Mouse (Mus musculus): Measurements from ENCODE around the gene Kalrn. TPM values are rescaled to one million over a fixed set of nuclear protein-coding genes. Genes with fewer than 3 reads are reported as not detected.

Kalrn gene
- polyA plus RNA-seq, 1 experiment from 2014 or later: 14.0 TPM

GRCm38 (mm10) chr16:34549470-34549999 lies 23.8 kb downstream of the Kalrn start:
- Histone ChIP-seq H3K9ac (no peak overlapping the region), H3K9me3 (no peaks in the 10 kb centered on the region), H3K27me3 (no peaks in the 10 kb centered on the region), H3K4me1 (peaks cover 46% of the 10 kb centered on the region), H3K4me2 (replicated peaks) (no peak overlapping the region), H3K36me3 (no peaks in the 10 kb centered on the region), H3K27ac (no peak overlapping the region), H3K4me3 (no peak overlapping the region)
- ATAC-seq (ENCODE audit: low FRiP score, low read depth): no peak
- 71% methylated on average over 5 of the region's 5 CpGs for WGBS

- ATAC-seq (ENCODE audit: low FRiP score, low read depth): no peak
- 60% methylated on average over 6 of the region's 6 CpGs for WGBS
- H3K4me3 ChIP-seq: no peak overlapping the region
- H3K4me2 ChIP-seq (replicated peaks): no peak overlapping the region
- H3K36me3 ChIP-seq: no peaks in the 10 kb centered on the region
- H3K4me1 ChIP-seq: peaks cover 32% of the 10 kb centered on the region
- H3K9me3 ChIP-seq: no peaks in the 10 kb centered on the region
- no peak overlapping the region for H3K27ac ChIP-seq
- H3K9ac ChIP-seq: no peak overlapping the region
- no peaks in the 10 kb centered on the region for H3K27me3 ChIP-seq
Measured at GRCm38 (mm10) chr16:34546805-34547509, 26.4 kb downstream of the Kalrn start.

- Histone ChIP-seq H3K4me1 (peaks cover 17% of the 10 kb centered on the region), H3K36me3 (no peaks in the 10 kb centered on the region), H3K9ac (no peak overlapping the region), H3K9me3 (no peaks in the 10 kb centered on the region), H3K27ac (no peak overlapping the region), H3K4me3 (no peak overlapping the region), H3K4me2 (replicated peaks) (no peak overlapping the region), H3K27me3 (no peaks in the 10 kb centered on the region)
- WGBS: 78% methylated on average over 4 of the region's 4 CpGs
- ATAC-seq (ENCODE audit: low FRiP score, low read depth): no peak
Measured at GRCm38 (mm10) chr16:34543754-34544153, 29.6 kb downstream of the Kalrn start.

GRCm38 (mm10) chr16:34542341-34542740 lies 31.0 kb downstream of the Kalrn start:
- no peaks in the 10 kb centered on the region for H3K27me3 ChIP-seq
- no peak overlapping the region for H3K27ac ChIP-seq
- 98% methylated on average over 2 of the region's 2 CpGs for WGBS
- peaks cover 13% of the 10 kb centered on the region for H3K4me1 ChIP-seq
- no peak overlapping the region for H3K9ac ChIP-seq
- no peak overlapping the region for H3K4me2 ChIP-seq (replicated peaks)
- H3K9me3 ChIP-seq: no peaks in the 10 kb centered on the region
- H3K4me3 ChIP-seq: no peak overlapping the region
- no peak for ATAC-seq (ENCODE audit: low FRiP score, low read depth)
- no peaks in the 10 kb centered on the region for H3K36me3 ChIP-seq

- H3K27ac ChIP-seq: no peak overlapping the region
- no peak overlapping the region for H3K4me2 ChIP-seq (replicated peaks)
- WGBS: 61% methylated on average over 5 of the region's 5 CpGs
- H3K4me1 ChIP-seq: peaks cover 19% of the 10 kb centered on the region
- H3K9me3 ChIP-seq: no peaks in the 10 kb centered on the region
- H3K9ac ChIP-seq: no peak overlapping the region
- H3K4me3 ChIP-seq: no peak overlapping the region
- H3K36me3 ChIP-seq: no peaks in the 10 kb centered on the region
- no peak for ATAC-seq (ENCODE audit: low FRiP score, low read depth)
- no peaks in the 10 kb centered on the region for H3K27me3 ChIP-seq
Measured at GRCm38 (mm10) chr16:34538679-34539185, 34.6 kb downstream of the Kalrn start.

GRCm38 (mm10) chr16:34536300-34536699 lies 37.0 kb downstream of the Kalrn start:
- WGBS: 77% methylated on average over 6 of the region's 6 CpGs
- Histone ChIP-seq H3K27ac (no peak overlapping the region), H3K4me3 (no peak overlapping the region), H3K27me3 (no peaks in the 10 kb centered on the region), H3K36me3 (no peaks in the 10 kb centered on the region), H3K4me1 (peaks cover 19% of the 10 kb centered on the region), H3K4me2 (replicated peaks) (no peak overlapping the region), H3K9ac (no peak overlapping the region), H3K9me3 (no peaks in the 10 kb centered on the region)
- ATAC-seq (ENCODE audit: low FRiP score, low read depth): no peak

GRCm38 (mm10) chr16:34535135-34535534 lies 38.2 kb downstream of the Kalrn start:
- H3K9ac ChIP-seq: no peak overlapping the region
- no peak overlapping the region for H3K27ac ChIP-seq
- H3K9me3 ChIP-seq: no peaks in the 10 kb centered on the region
- H3K27me3 ChIP-seq: no peaks in the 10 kb centered on the region
- no peak overlapping the region for H3K4me2 ChIP-seq (replicated peaks)
- no peaks in the 10 kb centered on the region for H3K36me3 ChIP-seq
- WGBS: 31% methylated on average over 7 of the region's 7 CpGs
- peaks cover 19% of the 10 kb centered on the region for H3K4me1 ChIP-seq
- no peak for ATAC-seq (ENCODE audit: low FRiP score, low read depth)
- H3K4me3 ChIP-seq: no peak overlapping the region

GRCm38 (mm10) chr16:34531506-34531905 lies 41.8 kb downstream of the Kalrn start:
- Histone ChIP-seq H3K4me2 (replicated peaks) (no peak overlapping the region), H3K36me3 (no peaks in the 10 kb centered on the region), H3K4me1 (peaks cover 15% of the 10 kb centered on the region; the same call in 1 of the 2 replicates), H3K27ac (no peak overlapping the region), H3K27me3 (no peaks in the 10 kb centered on the region), H3K4me3 (no peak overlapping the region), H3K9ac (no peak overlapping the region), H3K9me3 (no peaks in the 10 kb centered on the region)
- 12% methylated on average over 1 of the region's 1 CpGs for WGBS
- no peak for ATAC-seq (ENCODE audit: low FRiP score, low read depth)

- H3K4me3 ChIP-seq: no peak overlapping the region
- no peak overlapping the region for H3K9ac ChIP-seq
- ATAC-seq (ENCODE audit: low FRiP score, low read depth): no peak
- H3K4me1 ChIP-seq: peaks cover 18% of the 10 kb centered on the region
- no peak overlapping the region for H3K27ac ChIP-seq
- no peaks in the 10 kb centered on the region for H3K27me3 ChIP-seq
- no peak overlapping the region for H3K4me2 ChIP-seq (replicated peaks)
- WGBS: 84% methylated on average over 5 of the region's 5 CpGs
- no peaks in the 10 kb centered on the region for H3K36me3 ChIP-seq
- no peaks in the 10 kb centered on the region for H3K9me3 ChIP-seq
Measured at GRCm38 (mm10) chr16:34530029-34530428, 43.3 kb downstream of the Kalrn start.

- no peaks in the 10 kb centered on the region for H3K36me3 ChIP-seq
- H3K27me3 ChIP-seq: no peaks in the 10 kb centered on the region
- no peak overlapping the region for H3K9ac ChIP-seq
- no peak overlapping the region for H3K4me3 ChIP-seq
- no peak overlapping the region for H3K27ac ChIP-seq
- ATAC-seq (ENCODE audit: low FRiP score, low read depth): no peak
- no peaks in the 10 kb centered on the region for H3K9me3 ChIP-seq
- 69% methylated on average over 5 of the region's 5 CpGs for WGBS
- no peak overlapping the region for H3K4me2 ChIP-seq (replicated peaks)
- peaks cover 18% of the 10 kb centered on the region for H3K4me1 ChIP-seq
Measured at GRCm38 (mm10) chr16:34528234-34528983, 44.9 kb downstream of the Kalrn start.

GRCm38 (mm10) chr16:34526378-34526777 lies 47.0 kb downstream of the Kalrn start:
- H3K27ac ChIP-seq: no peak overlapping the region
- H3K36me3 ChIP-seq: no peaks in the 10 kb centered on the region
- no peak for ATAC-seq (ENCODE audit: low FRiP score, low read depth)
- no peak overlapping the region for H3K4me3 ChIP-seq
- 49% methylated on average over 7 of the region's 7 CpGs for WGBS
- no peaks in the 10 kb centered on the region for H3K9me3 ChIP-seq
- peaks cover 18% of the 10 kb centered on the region for H3K4me1 ChIP-seq
- H3K4me2 ChIP-seq (replicated peaks): no peak overlapping the region
- H3K27me3 ChIP-seq: no peaks in the 10 kb centered on the region
- no peak overlapping the region for H3K9ac ChIP-seq

- WGBS: 80% methylated on average over 8 of the region's 8 CpGs
- Histone ChIP-seq H3K9ac (no peak overlapping the region), H3K36me3 (no peaks in the 10 kb centered on the region), H3K9me3 (no peaks in the 10 kb centered on the region), H3K4me2 (replicated peaks) (no peak overlapping the region), H3K4me3 (no peak overlapping the region), H3K4me1 (peaks cover 18% of the 10 kb centered on the region), H3K27me3 (no peaks in the 10 kb centered on the region), H3K27ac (no peak overlapping the region)
- no peak for ATAC-seq (ENCODE audit: low FRiP score, low read depth)
Measured at GRCm38 (mm10) chr16:34525866-34526265, 47.5 kb downstream of the Kalrn start.
